Mouse (Mus musculus) neural tube, embryonic 15.5 days (tissue): ENCODE results near the gene Fosl1. TPM values are rescaled to one million over a fixed set of nuclear protein-coding genes. Genes with fewer than 3 reads are reported as not detected.

Experiments
- ATAC-seq: fragments of 200-750 bp; cut with Nextera tagmentation; 2 replicates; pipeline ENCODE4 v1.8.0; 2017; ENCODE audit warnings: mild to moderate bottlenecking, moderate TSS enrichment, moderate library complexity; ENCODE audit not compliant: low FRiP score
- H3K27ac ChIP-seq: fragments of 300-500 bp; sonication (generic); replicated peaks from 2 replicates; pipeline ENCODE4 v1.5.1; 2015; ENCODE audit warnings: mild to moderate bottlenecking, inconsistent platforms
- H3K27me3 ChIP-seq: fragments of 300-500 bp; sonication (generic); replicated peaks from 2 replicates; pipeline ENCODE4 v1.6.1; 2015; ENCODE audit warnings: inconsistent platforms
- H3K36me3 ChIP-seq: fragments of 300-500 bp; sonication (generic); 2 replicates; pipeline ENCODE4 v1.6.1; 2015; ENCODE audit warnings: inconsistent platforms
- H3K4me1 ChIP-seq: fragments of 300-500 bp; sonication (generic); 2 replicates; pipeline ENCODE4 v1.6.1; 2015; ENCODE audit warnings: inconsistent platforms
- H3K4me2 ChIP-seq: fragments of 300-500 bp; sonication (generic); 2 replicates; pipeline ENCODE4 v1.6.1; 2015; ENCODE audit warnings: inconsistent platforms, mild to moderate bottlenecking, moderate library complexity
- H3K4me3 ChIP-seq: fragments of 300-500 bp; sonication (generic); replicated peaks from 2 replicates; pipeline ENCODE4 v1.5.1; 2015; ENCODE audit warnings: mild to moderate bottlenecking, inconsistent platforms
- H3K9ac ChIP-seq: fragments of 300-500 bp; sonication (generic); replicated peaks from 2 replicates; pipeline ENCODE4 v1.6.1; 2015; ENCODE audit warnings: mild to moderate bottlenecking, inconsistent platforms
- H3K9me3 ChIP-seq: fragments of 300-500 bp; sonication (generic); replicated peaks from 2 replicates; pipeline ENCODE4 v1.6.1; 2016; ENCODE audit warnings: inconsistent platforms
- WGBS: fragments of 180-500 bp; shearing (Covaris S2); methylation state at CpG from one replicate; pipeline ENCODE4 v1.1.7; 2015; ENCODE audit warnings: mixed read lengths; 5-methylcytosine and 5-hydroxymethylcytosine counted together
- polyA plus RNA-seq: library from polyadenylated mRNA; unstranded; fragments of >200 nt; fragmentation: Nextera tagmentation; extraction: Ambion mirVana; gene quantifications from 2 replicates; pipeline ENCODE4 v1.2.1, GENCODE M21; 2015

Fosl1 gene
- polyA plus RNA-seq, 1 experiment from 2014 or later: not detected

DNA sequence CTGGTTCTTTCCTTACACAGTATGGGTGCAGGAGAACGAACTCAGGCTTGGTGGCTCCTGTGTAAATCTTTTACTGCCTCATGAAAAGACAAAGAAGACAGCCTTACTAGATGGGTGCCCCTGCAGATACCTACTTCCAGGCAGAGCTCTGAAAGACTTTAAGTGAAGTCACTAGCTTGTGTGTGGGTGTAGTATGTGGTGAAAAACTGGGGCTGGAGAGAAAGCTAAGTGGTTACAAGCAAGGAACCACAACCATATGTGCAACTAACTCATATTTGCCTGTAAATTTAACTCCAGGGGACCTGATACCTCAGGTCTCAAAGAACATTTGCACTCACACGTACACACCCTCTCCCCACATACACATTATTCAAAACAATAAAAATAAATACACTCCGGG lies 12.5 kb downstream of the Fosl1 start:
- peak overlapping the region; percentile 76 for H3K4me2 ChIP-seq
- no peaks in the 10 kb centered on the region for H3K9me3 ChIP-seq
- H3K27me3 ChIP-seq: peaks cover 4% of the 10 kb centered on the region; the same call in 1 of the 2 replicates
- H3K4me3 ChIP-seq: peak overlapping the region; percentile 81
- peaks cover 18% of the 10 kb centered on the region for H3K36me3 ChIP-seq
- peaks cover 55% of the 10 kb centered on the region for H3K4me1 ChIP-seq
- 16% methylated on average over 3 of the region's 3 CpGs for WGBS
- H3K9ac ChIP-seq: peak overlapping the region; percentile 76
- ATAC-seq: no peak
- H3K27ac ChIP-seq: peak overlapping the region; percentile 85

DNA sequence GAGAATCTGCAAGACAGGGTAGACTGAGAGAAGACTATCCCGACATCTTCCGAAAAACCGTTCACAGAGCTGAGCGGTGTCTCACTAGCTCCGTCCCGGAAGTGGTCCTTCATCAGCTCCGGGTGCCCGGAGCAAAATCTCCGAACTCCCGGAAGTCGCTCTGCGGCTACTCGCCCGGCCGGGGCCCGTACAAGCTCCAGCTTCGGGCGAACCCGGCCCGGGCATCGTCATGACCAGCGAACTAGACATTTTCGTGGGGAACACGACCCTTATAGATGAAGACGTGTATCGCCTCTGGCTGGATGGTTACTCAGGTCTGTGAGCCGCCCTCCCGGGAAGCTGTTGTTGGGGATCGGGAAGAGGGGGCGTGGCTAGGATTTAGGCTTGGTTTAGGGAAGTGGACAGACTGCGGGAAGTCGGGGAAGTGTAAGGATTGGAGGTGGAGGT lies 13.1 kb downstream of the Fosl1 start, which contains the start of gene Fibp:
Gene Fibp (plus strand): TSS at position 151 of the 447 bp plus-strand sequence.
- H3K36me3 ChIP-seq: peaks cover 24% of the 10 kb centered on the region
- H3K27me3 ChIP-seq: peaks cover 4% of the 10 kb centered on the region; the same call in 1 of the 2 replicates
- peak within 1 kb of the TSS; percentile 76 for H3K9ac ChIP-seq
- H3K27ac ChIP-seq: peak within 1 kb of the TSS; percentile 85
- H3K4me3 ChIP-seq: peak within 1 kb of the TSS; percentile 81
- peaks cover 52% of the 10 kb centered on the region for H3K4me1 ChIP-seq
- peak within 1 kb of the TSS; percentile 76 for H3K4me2 ChIP-seq
- peak; percentile 53 for ATAC-seq
- no peaks in the 10 kb centered on the region for H3K9me3 ChIP-seq
- under 1% methylated on average over 32 of the region's 32 CpGs for WGBS

DNA sequence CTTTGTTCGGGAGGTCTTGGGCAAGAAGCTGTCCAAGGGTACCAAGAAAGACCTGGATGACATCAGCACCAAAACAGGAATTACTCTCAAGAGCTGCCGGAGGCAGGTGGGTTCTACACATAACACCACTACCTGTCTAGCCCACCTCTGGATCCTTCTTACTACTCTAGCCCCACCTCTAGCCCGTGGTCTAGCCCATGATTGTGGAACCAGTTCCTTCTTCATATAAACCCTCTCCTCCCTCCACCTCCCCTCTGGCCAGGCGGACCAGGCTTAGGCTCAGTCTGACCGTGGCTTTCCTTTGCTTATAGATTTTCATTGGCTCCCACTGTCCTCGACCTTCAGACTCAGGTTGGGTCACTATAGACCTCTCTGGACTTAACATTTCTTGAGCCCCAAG lies 14.1 kb downstream of the Fosl1 start:
- H3K36me3 ChIP-seq: peaks cover 34% of the 10 kb centered on the region
- peak overlapping the region; percentile 76 for H3K9ac ChIP-seq
- WGBS: 88% methylated on average over 6 of the region's 6 CpGs
- H3K4me3 ChIP-seq: peak overlapping the region; percentile 81
- H3K4me1 ChIP-seq: peaks cover 42% of the 10 kb centered on the region
- H3K27me3 ChIP-seq: peaks cover 4% of the 10 kb centered on the region; the same call in 1 of the 2 replicates
- peak overlapping the region; percentile 76 for H3K4me2 ChIP-seq
- no peak for ATAC-seq
- no peak overlapping the region for H3K27ac ChIP-seq
- no peaks in the 10 kb centered on the region for H3K9me3 ChIP-seq

DNA sequence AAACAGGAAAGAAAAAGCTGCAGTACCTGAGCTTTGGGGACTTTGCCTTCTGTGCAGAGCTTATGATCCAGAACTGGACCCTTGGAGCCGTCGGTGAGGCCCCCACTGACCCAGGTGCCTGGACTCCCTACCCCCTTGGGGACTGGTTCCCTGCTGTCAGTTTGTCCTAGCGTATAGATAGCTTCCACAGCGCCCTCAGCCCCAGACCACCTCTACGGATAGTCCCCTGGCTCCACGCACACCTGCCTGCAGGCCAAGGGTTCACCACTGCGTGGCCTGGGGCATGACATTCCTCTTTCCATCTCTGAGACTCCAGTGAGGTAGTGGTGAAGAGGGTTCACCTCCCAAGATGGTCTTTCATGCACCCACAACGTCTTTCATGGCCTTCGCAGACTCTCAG lies 15.9 kb downstream of the Fosl1 start:
- no peak for ATAC-seq
- Histone ChIP-seq H3K27ac (no peak overlapping the region), H3K9me3 (no peaks in the 10 kb centered on the region), H3K36me3 (peaks cover 46% of the 10 kb centered on the region), H3K9ac (no peak overlapping the region), H3K4me1 (peaks cover 33% of the 10 kb centered on the region), H3K4me3 (no peak overlapping the region), H3K4me2 (no peak overlapping the region), H3K27me3 (peaks cover 4% of the 10 kb centered on the region; the same call in 1 of the 2 replicates)
- WGBS: 90% methylated on average over 9 of the region's 9 CpGs

- peak overlapping the region; percentile 65 for H3K27ac ChIP-seq
- H3K4me1 ChIP-seq: peaks cover 32% of the 10 kb centered on the region
- WGBS: 37% methylated on average over 15 of the region's 15 CpGs
- peak overlapping the region; percentile 27 for H3K4me3 ChIP-seq
- peak overlapping the region; percentile 49 for H3K4me2 ChIP-seq
- peak; percentile 42 for ATAC-seq
- H3K9ac ChIP-seq: peak overlapping the region; percentile 46
- peaks cover 46% of the 10 kb centered on the region for H3K36me3 ChIP-seq
- no peaks in the 10 kb centered on the region for H3K9me3 ChIP-seq
- peaks cover 4% of the 10 kb centered on the region; the same call in 1 of the 2 replicates for H3K27me3 ChIP-seq
Measured at GRCm38 (mm10) chr19:5463791-5464562, 16.6 kb downstream of the Fosl1 start.

DNA sequence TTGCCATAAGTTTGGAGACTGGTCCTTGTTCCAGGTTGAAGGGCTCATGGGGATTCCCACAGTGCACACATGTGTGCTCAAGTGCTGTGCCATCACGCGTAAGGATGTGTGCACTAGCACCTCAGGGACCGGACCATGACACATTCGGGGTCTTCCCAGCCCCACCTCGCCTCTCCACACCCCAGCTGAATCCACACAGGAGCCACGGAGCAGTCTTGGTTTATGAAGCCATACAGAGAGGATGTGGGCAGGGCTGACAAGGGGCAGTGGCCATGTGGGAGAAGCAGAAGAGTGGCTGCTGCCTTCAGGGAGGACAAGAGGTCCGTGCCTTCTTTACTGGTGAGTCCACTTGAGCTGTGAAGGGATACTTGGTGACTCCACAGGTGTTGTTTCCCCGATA lies 17.7 kb downstream of the Fosl1 start:
- Histone ChIP-seq H3K27me3 (no peaks in the 10 kb centered on the region), H3K36me3 (peaks cover 46% of the 10 kb centered on the region), H3K27ac (no peak overlapping the region), H3K4me2 (0 out of 2 replicates have a peak overlapping the region, but pooled peaks have one; percentile 49), H3K9ac (0 out of 2 replicates have a peak overlapping the region, but pooled peaks have one; percentile 6), H3K4me1 (peaks cover 28% of the 10 kb centered on the region), H3K9me3 (no peaks in the 10 kb centered on the region), H3K4me3 (no peak overlapping the region)
- 94% methylated on average over 8 of the region's 8 CpGs for WGBS
- no peak for ATAC-seq

- no peaks in the 10 kb centered on the region for H3K9me3 ChIP-seq
- H3K9ac ChIP-seq: no peak overlapping the region
- no peak overlapping the region for H3K4me3 ChIP-seq
- no peak overlapping the region for H3K27ac ChIP-seq
- H3K36me3 ChIP-seq: peaks cover 46% of the 10 kb centered on the region
- H3K4me2 ChIP-seq: no peak overlapping the region
- 91% methylated on average over 6 of the region's 6 CpGs for WGBS
- H3K4me1 ChIP-seq: peaks cover 16% of the 10 kb centered on the region
- ATAC-seq: no peak
- H3K27me3 ChIP-seq: no peaks in the 10 kb centered on the region
Measured at GRCm38 (mm10) chr19:5466916-5467500, 19.7 kb downstream of the Fosl1 start.

GRCm38 (mm10) chr19:5468374-5468773 lies 21.0 kb downstream of the Fosl1 start, which contains the start of gene Ctsw:
Gene Ctsw (minus strand): TSS chr19:5468507.
- no peaks in the 10 kb centered on the region for H3K27me3 ChIP-seq
- H3K4me1 ChIP-seq: peaks cover 17% of the 10 kb centered on the region
- no peak for ATAC-seq
- no peaks in the 10 kb centered on the region for H3K9me3 ChIP-seq
- WGBS: 74% methylated on average over 5 of the region's 5 CpGs
- H3K36me3 ChIP-seq: peaks cover 34% of the 10 kb centered on the region
- no peak within 1 kb of the TSS for H3K27ac ChIP-seq
- H3K4me3 ChIP-seq: no peak within 1 kb of the TSS
- H3K9ac ChIP-seq: no peak within 1 kb of the TSS
- H3K4me2 ChIP-seq: no peak within 1 kb of the TSS

- Histone ChIP-seq H3K27ac (no peak overlapping the region), H3K4me2 (no peak overlapping the region), H3K27me3 (no peaks in the 10 kb centered on the region), H3K9ac (no peak overlapping the region), H3K4me1 (peaks cover 30% of the 10 kb centered on the region), H3K36me3 (peaks cover 8% of the 10 kb centered on the region), H3K9me3 (no peaks in the 10 kb centered on the region), H3K4me3 (no peak overlapping the region)
- no peak for ATAC-seq
- 44% methylated on average over 5 of the region's 5 CpGs for WGBS
Measured at GRCm38 (mm10) chr19:5471846-5472245, 24.5 kb downstream of the Fosl1 start.

DNA sequence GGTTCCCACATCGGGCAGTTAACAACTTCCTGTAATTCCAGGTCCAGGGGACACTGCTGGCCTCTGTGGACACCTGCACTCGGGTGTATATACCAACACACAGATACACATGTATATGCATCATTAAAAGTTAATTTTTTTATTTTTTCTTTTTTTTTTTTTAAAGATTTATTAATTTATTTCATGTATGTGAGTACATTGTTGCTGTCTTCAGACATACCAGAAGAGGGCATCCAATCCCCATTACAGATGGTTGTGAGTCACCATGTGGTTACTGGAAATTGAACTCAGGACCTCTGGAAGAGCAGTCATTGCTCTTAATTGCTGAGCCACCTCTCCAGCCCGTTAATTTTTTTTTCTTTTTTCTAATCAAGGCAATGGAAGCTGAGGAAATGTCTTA lies 25.5 kb downstream of the Fosl1 start:
- Histone ChIP-seq H3K9me3 (no peaks in the 10 kb centered on the region), H3K9ac (no peak overlapping the region), H3K27me3 (no peaks in the 10 kb centered on the region), H3K36me3 (no peaks in the 10 kb centered on the region), H3K4me2 (no peak overlapping the region), H3K27ac (no peak overlapping the region), H3K4me3 (0 out of 2 replicates have a peak overlapping the region, but pooled peaks have one; percentile 61), H3K4me1 (peaks cover 34% of the 10 kb centered on the region)
- ATAC-seq: no peak
- 76% methylated on average over 3 of the region's 3 CpGs for WGBS

- peaks cover 34% of the 10 kb centered on the region for H3K4me1 ChIP-seq
- WGBS: 1% methylated on average over 22 of the region's 22 CpGs
- H3K9me3 ChIP-seq: no peaks in the 10 kb centered on the region
- peak within 1 kb of the TSS; percentile 61 for H3K4me3 ChIP-seq
- H3K27me3 ChIP-seq: no peaks in the 10 kb centered on the region
- H3K9ac ChIP-seq: peak within 1 kb of the TSS; percentile 71
- no peaks in the 10 kb centered on the region for H3K36me3 ChIP-seq
- ATAC-seq: peak; percentile 53; the same call in 1 of the 2 replicates
- peak within 1 kb of the TSS; percentile 75 for H3K27ac ChIP-seq
- H3K4me2 ChIP-seq: peak within 1 kb of the TSS; percentile 97
Measured at GRCm38 (mm10) chr19:5473720-5474119, 26.4 kb downstream of the Fosl1 start, which contains the start of gene Efemp2. Gene Efemp2 (plus strand): TSS chr19:5473954.
